Mouse (Mus musculus): ENCODE measurements at regions not wholly inside any gene's neighbourhood (a gene's known extent, or its start where the extent isn't known, plus 50 kb on each side); places are given as distances from the start of the nearest gene placed in this dataset.

DNA sequence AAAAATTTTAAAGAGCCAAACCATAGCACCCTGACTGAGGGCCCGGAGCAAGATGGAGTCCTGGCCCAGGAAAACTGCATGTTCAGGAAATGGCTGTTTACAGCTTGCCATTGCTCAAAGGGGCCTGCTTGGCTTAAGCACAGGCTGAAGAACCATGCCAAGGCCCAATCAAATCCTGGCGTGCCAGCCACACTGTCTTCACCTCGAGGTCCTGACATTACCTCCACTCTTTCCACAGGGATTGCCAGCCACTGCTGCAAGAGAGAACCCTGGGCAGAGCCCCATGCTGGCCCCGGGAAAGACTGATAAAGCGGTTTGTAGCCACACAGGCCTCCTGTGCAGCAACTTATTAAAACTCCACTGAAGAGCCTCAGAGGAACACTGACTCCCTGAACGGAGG is 199.6 kb downstream of the Cog6 start:
- no peak for DNase-seq (ENCODE audit: low spot score in 2 of 2)

DNA sequence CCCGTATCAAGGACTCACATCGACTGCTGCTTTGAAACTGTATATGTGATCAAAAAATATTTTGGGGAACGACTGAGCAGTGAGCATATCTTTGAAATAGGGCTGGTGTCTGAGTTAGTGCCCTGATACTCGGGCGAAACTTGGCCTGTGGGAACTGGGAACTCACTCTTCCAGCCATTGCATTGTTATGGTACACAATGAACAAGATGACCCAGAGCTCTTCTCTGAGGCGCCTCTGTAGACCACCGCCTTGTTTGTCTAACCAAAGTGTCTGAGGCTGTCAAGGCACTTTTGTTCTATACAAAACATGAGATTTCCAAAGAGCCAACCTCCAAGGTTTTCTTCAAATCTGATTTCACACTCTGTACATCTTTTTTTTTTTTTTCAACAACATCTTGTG is 201.5 kb downstream of the Cog6 start:
- DNase-seq (ENCODE audit: low spot score in 2 of 2), result no peak

DNA sequence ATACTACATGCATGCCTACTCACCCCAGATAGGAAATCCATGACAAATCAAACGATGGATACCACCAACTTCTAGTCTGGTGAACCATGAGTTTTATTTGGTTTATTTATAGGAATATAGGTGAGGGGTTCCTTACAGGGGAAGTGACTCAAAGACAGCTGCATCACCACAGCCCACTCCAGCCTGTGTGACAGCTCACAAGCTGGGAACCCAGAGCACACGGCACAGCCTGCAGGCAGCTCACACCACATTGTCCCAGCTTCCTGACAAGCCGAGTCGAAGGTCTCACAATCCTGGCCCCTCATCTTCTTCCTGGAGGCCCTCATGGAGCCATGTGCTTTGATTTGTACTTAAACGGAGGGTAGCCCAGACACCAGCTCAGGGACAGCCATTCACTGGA is 214.7 kb downstream of the Cog6 start:
- no peak for DNase-seq (ENCODE audit: low spot score in 2 of 2)

DNA sequence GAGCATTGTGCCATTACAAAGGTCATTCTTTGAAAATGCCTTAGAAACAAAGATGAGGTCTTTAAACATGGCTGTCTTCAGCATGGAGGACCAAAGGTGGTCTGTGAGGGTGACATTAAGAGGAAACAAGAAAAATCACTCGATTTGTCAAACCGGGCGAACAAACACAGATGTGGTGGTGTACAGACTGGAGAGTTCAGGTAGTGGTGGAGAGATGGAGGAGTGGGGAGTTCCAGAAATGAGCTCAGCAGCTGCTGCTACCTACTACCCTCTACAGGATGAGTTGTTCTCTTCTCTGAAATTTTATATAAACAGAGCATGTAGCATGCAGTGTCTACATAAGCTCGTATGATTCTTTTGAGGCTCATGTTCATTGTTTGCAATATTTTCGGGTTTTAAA is 215.6 kb downstream of the Cog6 start:
- DNase-seq (ENCODE audit: low spot score in 2 of 2), result no peak

DNA sequence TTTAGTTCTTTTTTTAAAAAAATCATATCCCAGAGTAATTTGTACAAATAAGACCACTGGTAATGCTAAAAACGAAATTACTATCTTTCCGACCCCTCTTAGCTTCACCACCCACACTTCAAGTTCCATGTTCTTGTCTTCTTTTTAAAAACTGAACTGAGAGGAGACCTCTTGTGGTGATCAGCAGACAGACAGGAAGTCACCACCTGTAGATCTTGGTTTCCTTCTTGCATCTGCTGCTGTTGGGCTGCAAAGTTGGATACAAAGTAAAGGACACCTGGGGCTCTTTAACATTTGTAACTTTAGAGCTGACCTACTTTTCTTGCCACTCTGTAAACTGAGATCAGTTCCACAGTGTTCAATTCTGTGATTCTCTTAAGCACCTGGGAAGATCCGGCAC is 216.4 kb downstream of the Cog6 start:
- DNase-seq (ENCODE audit: low spot score in 2 of 2), result no peak

DNA sequence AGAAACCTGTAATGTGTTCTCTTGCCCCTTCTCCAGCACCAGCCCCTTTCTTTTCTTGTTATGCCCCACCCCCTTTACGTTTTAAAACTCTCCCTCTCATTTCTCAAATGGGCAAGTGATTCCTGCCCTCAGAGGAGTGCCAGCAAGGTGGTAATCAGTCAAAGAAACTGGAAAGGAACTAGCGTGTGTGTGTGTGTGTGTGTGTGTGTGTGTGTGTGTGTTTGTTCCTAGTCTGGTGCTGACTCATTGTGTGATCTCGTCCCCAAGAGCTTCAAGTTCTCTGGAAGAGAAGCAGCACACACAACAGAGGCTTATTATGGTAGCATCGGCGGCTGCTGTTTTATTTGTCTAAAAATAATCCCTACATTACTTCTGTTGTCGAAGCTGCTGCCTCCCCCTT is 219.2 kb downstream of the Cog6 start:
- DNase-seq (ENCODE audit: low spot score in 2 of 2), result no peak

DNA sequence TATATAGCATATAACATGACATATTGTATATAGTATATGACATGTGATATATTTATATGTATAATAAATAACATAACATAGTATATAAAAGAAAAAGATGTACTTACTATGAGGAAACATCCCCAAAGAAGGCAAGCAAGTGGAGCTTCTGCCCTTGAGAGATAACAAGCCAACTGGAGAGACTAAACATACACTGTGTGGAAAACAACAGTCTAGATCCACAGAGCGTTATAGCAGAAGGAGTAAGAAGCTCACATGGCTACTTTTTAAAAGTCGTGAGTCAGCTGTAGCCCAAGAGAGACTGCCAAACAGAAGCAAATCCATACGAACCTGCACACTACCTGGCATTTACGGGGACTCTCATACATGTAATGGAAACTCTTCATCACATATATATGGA is 219.9 kb downstream of the Cog6 start:
- DNase-seq (ENCODE audit: low spot score in 2 of 2), result no peak

DNA sequence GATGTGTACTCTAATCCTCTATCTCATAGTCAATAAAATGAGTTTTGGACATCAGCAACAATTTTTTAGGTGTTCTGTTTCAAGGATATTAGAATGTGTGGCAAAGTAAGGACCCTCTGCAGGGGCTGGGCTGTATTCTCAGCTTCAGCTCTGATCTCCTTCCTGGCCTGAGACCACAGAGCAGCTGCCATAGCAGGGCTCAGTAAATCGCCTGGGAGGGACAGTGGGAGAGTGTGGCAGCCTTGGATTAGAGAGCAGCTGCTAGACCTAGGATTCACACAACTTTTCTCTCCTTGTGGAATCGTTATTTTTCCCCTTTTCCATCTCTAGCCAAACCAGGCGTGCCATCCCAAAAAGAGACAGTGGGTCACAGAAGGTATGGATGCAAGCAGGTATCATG is 222.8 kb downstream of the Cog6 start:
- no peak for DNase-seq (ENCODE audit: low spot score in 2 of 2)

DNA sequence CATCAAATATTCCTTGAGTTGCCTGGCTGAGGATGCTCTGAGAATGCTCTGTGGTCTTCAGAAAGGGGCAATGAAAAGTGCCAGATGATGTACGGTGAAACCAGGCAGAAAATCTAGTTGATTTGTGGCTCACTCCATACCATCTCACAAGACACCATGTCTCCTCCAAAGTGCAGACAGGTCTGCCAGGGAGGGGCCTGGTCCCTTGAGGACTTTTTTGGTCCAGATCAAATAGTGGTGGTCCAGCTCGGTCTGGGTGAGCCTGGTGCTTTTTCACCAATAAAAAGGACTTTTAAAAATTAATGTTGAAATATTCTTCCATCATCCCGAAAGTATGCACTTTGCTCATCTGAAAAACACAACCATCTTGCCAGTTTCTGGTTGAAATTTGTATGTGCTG is 224.2 kb downstream of the Cog6 start:
- DNase-seq (ENCODE audit: low spot score in 2 of 2), result no peak

DNA sequence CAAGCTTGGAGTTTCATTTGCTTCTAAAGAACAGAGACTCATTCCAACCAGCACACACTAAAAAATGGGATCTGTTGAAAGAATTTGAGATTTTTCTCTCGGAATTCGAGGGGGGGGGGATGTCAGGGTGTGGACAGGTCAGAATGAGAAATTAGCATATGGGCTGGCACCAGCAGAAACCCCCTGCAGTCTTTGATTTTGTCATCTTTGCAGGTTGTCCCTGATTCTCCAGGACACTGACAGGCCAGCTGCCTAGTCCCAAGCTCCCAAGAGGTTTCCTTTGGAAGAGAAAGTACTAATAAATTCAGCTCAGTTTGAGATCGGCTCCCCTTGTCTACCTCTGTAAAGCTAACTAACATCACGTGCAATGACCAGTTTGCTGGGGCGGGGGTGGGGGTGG is 224.9 kb downstream of the Cog6 start:
- DNase-seq (ENCODE audit: low spot score in 2 of 2), result no peak

DNA sequence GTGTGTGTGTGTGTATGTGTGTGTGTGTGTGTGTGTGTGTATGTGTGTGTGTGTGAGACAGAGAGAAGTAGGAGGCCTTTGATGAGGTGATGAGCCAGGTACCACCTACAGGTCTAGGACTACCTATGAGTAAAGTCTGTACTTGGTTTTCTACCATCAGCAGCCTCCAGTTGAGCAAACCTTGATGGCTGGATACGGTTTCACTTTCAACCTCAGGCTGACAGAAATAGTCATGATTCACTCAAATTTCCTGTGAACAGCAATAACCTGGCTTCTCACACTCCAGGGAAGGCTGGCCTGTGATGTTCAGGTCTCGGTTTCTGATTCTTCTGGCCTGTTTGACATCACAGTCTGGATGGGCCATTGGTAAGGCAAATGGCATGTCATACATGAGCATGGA is 226.1 kb downstream of the Cog6 start:
- no peak for DNase-seq (ENCODE audit: low spot score in 2 of 2)

DNA sequence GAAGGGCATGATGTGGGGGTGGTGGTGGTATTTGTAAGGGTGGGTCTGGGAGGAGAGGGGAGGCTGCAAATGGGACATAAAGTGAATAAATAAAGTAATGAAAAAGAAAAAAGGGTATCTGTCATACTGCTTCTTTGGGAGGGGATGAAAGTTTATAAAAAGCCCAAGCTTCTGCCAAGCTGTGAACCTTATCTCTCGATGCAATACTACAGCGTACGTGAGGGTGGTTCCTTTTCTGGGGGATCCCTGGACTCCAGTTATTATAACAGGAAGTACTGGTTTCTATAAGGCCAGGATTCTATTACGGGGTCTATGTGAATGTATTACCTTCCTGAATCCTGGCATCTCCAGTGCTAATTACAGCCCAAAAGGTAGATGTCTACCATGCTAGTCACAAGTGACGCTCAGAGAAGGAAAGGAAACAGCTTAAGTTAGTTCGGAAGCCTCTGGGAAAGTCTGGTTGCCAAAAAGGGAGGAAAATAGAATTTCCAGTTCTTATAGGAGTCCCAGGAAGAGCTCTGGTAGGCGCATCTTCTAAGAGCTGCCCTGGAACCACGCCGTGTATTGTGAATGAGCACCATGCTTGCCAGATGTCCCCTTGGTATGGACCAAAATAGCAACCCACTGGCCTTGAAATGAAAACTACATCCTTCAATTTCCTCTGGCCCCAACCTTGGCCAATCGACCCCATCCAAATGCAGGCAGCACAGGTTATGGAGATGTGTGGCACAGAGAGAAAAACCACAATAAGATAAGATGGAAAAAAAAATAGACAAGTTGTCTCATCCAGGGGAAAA is 228.9 kb downstream of the Cog6 start:
- no peak for DNase-seq (ENCODE audit: low spot score in 2 of 2)

DNA sequence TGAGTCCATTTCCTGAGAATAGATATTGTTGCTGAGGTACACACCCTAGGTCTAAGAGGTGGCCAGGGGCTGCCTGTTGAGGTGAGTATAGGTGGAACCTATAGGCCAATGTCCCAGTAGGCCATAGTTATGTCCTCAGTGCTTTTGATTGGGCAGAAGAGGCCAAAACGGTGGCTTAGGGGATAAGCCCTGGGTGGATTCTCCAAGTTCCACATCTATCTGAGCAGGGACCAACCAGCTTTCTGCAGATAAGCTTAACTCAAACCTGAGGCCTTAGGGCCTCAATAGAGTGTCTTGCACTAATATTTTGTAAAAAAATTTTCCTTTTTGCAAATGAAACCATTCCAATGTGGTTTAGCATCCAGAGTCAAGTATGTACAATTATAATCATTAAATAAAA is 231.4 kb downstream of the Cog6 start:
- no peak for DNase-seq (ENCODE audit: low spot score in 2 of 2)

DNA sequence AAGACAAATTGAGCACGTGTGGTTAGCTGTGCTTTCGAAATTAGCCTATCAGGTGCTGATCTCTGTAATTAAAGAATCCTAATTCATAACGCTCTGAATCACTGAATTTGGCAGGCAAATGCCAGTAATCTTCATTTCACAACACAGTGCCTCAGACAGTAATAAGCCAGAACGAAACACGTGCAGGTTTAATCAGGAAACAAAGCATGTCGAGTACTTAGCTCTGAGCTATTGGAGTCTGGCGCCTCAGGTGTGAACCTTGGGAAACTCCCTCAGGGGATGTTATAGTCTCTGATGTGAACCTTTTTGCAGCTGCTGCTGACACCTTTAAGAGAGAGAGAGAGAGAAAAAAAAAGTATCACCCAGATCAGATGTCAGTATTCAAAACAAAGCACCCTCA is 232.6 kb downstream of the Cog6 start:
- DNase-seq (ENCODE audit: low spot score in 2 of 2), result no peak

DNA sequence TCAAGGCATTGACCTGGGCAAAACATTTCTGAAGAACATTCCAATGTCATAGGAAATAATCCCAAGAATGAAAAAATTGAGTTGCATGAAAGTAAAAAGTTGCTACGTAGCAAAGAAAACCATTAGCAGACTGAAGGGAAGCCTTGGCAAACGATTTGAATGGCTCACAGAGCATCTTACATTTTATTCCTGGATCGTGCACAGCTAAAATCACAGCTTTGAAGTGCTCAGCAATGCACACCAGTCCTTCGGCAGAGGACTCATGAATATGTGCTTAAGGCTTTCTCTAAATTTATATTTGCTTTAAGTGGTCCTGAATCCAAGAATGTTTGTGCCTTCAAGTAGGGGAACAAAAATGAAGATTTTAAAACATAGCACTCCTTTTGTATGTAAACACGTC is 234.5 kb downstream of the Cog6 start:
- DNase-seq (ENCODE audit: low spot score in 2 of 2), result no peak

DNA sequence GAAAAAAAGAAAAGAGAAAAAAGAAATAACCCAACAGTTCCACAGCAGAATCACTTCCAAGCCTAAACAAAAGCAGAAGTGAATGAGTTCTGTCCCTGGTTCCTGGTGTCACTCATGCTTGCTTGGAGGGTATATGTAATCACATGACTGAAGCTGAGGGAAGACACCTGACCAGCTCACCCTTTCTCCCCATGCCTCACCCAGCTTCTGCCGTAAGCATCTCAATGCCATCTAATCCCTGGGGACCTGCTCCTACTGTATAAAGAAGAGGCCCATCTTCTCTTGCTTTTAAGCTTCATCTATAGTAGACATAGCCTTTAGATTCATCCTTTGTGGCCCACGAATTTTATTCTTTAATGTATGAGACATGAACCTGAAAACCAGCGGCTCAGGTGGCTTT is 235.5 kb downstream of the Cog6 start:
- DNase-seq (ENCODE audit: low spot score in 2 of 2), result no peak

DNA sequence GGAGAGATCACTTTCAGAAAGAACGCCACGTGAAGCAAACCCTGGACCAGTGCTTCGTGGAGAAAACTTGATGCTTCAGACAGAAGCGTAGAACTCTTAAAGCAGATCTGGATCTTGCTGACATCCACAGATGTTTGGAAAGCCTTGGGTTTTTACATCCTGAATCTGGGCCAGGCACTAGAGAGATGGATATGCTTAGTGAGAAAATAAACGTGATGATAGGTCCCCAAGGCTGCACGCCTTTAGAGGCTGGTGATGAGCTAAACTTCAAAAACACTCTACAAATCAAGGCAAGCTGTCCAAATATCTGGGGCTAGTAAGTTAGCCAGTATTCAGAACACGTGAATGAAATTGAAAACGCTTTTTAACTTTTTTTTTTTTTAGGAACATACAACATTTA is 236.7 kb downstream of the Cog6 start:
- DNase-seq (ENCODE audit: low spot score in 2 of 2), result no peak

DNA sequence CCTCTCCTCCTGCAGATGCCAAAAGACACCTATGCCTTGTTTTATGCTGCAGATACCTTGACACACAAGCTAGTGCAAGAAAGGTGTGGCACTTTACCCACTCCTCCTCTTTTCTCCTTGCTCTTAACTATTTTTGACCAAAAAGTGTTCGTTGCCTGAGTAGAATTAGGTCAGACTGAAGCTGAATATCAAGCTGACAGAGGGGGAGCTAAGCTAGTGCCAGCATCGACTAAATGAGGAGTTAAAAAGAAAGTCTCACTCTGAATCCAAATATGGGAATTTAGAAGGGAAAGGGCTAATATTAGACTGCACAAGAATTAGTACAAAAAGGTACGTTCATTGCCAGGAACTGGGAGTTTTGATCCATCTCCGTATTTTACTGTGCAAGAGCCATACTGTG is 241.2 kb downstream of the Cog6 start:
- no peak for DNase-seq (ENCODE audit: low spot score in 2 of 2)

DNA sequence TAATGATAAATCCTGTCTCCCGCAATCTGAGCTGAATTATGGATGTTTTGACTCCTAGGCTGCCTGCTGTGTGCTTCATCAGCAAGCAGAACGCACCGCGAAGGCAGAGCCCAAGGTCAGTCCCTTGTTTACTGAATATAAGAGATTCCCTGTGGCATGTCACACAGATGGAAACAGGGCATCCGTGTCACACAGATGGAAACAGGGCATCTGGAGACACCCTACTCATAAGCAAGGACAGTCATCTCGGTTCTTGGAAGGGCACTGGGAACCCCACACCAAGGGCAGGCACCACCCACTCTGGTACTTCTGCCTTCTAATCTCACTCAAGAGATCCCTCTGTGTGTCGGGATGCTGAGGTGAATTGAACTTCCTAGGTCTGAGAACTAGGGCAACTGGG is 241.9 kb downstream of the Cog6 start:
- no peak for DNase-seq (ENCODE audit: low spot score in 2 of 2)

DNA sequence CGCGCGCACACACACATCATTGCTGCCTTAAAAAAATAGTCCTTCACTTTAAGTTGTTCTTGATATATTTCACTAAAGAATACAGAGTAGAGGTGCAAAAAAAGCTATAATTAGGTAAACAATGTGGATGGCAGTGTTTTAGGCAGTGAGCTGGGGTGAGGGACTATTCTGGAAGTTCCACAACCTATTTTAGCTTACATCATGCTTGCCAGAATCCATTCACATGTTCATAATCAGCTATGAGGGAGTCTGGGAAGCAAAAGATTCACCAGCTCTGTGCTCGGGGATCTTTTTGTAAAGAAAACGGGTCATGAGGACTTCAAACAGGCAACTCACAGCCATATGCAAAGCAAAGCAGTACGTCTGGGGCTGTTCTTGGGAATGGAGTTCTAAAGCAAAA is 242.3 kb downstream of the Cog6 start:
- no peak for DNase-seq (ENCODE audit: low spot score in 2 of 2)

DNA sequence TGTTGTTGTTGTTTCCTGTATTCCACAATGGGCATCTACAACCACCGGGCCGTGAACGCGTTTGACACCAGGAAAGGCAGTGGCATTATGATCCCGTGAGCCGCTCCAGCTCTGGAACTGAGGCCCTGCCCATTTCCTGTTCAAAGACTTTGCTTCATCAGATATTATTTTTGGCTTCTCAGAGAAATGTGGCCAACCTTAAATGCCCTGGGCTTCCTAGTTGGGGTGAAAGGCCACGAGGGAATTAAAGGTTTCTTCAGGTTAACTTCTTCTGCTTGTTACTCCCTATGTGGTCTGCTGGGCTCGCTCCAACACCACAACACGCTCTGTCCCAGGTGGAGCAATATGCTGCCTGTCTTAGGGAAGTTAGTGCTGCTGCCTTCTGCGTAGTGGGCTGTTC is 249.8 kb downstream of the Cog6 start:
- DNase-seq (ENCODE audit: low spot score in 2 of 2), result no peak

DNA sequence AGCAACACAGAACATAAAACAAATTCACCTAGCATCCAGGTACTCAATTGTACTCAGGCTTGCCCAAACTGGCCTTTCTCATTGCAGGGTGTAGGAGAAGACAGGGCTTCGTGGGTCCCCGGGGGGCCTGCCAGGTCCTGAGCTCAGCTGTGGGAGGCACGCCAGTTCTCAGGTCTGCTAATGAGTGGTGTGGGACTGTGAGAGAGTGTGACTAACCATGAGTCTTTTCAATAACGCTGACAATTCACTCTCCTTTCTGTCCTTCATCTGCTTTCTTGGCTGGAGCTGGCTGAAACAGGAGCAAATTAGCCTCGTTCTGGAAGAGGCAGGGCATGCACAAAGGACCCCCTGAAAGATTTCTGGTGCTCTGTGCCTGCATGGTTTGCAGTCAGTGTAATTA is 250.2 kb downstream of the Cog6 start:
- DNase-seq (ENCODE audit: low spot score in 2 of 2), result no peak

DNA sequence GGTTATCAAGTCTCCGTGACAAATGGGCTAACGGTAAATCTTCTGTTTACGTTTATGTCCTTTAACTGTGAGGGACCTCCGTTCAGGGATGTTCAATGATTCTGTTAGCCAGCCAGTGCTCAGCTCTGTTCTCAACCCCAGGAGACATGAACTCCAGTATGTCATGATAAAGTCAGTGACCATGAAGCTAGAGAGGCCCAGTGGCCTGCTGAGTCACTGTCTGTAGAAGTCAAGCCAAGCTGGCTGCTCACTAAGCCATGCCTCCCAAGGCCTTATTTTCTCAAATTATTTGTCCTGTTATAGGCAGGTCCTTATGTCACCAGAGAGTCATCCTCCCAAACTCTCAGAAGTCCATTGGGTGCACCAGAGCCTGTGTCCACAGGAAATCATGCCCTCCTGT is 252.9 kb downstream of the Cog6 start:
- DNase-seq (ENCODE audit: low spot score in 2 of 2), result no peak

DNA sequence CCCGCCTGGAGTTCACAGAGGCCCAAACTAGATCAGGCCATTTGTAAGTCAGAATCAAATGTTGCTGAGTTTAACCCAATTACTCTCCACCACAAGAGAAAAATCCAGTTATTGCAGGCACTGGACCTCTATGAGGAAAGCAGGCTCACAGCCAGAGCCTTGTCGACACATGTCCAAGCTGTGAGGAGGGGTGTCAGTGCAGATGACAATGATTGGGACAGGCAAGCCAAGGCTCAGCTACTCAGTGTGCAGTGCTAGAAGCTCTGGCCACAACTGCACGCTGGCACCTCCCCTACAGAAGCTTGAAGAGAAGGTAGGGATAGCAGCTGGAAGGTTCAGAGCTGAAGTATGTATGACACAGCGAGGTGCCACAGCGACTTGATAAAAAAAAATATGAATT is 253.4 kb downstream of the Cog6 start:
- no peak for DNase-seq (ENCODE audit: low spot score in 2 of 2)
